Mouse (Mus musculus) urinary bladder, postnatal 25 days (tissue): ENCODE measurements around the gene Pcsk1.

ENCODE experiments used
- DNase-seq: peaks from one replicate; pipeline ENCODE4 v3.0.0; 2022; ENCODE audit warnings: low spot score

Pcsk1 gene

DNA sequence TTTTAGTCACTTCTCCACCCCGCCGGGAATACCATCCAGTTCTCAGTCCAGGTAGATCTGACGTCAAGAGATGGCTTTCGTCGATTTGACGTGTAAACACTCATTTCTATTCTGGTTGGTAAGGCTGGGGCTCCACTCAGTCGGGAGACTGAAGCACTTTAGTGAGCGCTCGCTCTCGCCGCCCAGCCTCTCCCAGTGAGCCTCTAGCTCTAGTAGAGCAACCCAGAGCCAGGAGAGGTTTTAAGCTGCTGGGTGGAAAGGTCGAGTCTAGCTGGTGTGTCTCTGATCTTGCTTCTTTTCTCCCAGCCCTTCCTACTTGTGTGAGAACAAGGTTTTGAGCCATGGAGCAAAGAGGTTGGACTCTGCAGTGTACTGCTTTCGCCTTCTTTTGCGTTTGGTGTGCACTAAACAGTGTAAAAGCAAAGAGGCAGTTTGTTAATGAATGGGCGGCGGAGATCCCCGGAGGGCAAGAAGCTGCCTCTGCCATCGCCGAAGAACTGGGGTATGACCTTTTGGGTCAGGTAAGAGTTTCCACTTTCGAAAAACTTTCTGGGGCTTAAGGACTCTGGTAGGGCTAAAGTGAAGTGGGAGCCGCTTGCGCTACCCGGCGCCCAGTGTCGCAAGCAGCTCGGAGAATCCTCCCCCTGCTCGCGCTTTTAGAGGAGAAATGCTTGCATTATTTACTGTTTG lies at the start of gene Pcsk1:
Gene Pcsk1, plus strand, starts transcription at position 106 of the 690 bp plus-strand sequence.
- DNase-seq = no peak

DNA sequence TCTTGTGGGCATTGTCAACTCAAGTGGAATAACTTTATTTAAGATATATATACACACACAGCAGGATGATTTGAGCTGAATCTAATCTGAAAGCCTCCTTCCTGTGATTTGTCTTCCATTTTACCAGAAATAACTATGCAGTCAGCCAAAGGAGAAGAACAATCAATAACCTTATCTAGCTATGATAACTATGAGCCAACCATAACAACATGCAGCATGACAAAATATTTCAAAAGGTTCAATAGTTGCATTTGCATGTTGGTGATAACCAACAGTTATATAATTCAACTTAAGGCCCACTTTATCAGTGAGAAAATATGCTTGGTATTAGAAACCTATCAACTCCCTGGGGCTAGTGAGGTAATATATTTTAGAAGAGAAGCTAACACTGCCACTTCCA lies 30.8 kb upstream of the Pcsk1 start:
- no peak for DNase-seq

- no peak for DNase-seq
Measured at GRCm38 (mm10) chr13:75063947-75064346, 25.7 kb upstream of the Pcsk1 start.

- no peak for DNase-seq
Measured at GRCm38 (mm10) chr13:75088597-75088996, 1.0 kb upstream of the Pcsk1 start.

GRCm38 (mm10) chr13:75090411-75090779 lies 769 bp downstream of the Pcsk1 start:
- DNase-seq = no peak

GRCm38 (mm10) chr13:75091071-75091470 lies 1.4 kb downstream of the Pcsk1 start:
- no peak for DNase-seq

DNA sequence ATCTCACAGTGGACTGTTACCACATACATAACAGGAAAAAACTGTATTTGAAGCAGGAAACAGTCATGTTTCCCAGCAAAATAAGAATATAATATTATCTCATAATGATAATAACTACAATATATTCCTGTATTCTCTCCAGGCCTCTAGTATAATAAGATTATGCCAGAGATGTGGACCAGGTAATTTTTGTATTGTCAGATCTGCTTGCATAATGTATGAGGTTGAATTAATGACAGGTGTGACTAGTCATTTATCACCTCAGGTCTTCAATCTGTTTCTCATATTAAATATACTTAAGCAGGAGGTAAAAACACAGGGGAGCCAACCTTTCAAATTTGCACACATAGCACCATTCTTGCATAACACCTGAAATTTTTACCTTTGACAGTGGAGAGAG lies 5.9 kb downstream of the Pcsk1 start:
- no peak for DNase-seq

DNA sequence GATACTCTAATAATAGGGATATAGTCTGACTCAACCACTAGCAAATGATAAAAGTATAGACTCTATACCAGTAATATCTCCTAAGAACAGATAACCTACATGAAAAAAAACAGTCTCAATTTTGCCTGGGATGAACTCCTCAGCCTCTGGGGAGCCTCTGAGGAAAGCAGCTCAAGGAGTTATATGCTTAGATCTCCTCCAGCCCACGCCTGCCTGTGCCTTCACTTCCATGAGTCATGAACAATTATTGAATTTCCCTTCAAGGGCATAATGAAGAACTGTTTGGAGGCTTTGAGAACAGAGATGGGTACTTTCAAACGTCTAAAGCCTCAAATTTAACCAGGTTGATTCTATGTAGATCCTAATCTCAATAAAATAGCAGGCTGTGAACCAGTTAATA lies 23.5 kb downstream of the Pcsk1 start:
- no peak for DNase-seq

- no peak for DNase-seq
Measured at GRCm38 (mm10) chr13:75114007-75114424, 24.4 kb downstream of the Pcsk1 start.

GRCm38 (mm10) chr13:75114838-75115237 lies 25.2 kb downstream of the Pcsk1 start:
- DNase-seq = no peak

- no peak for DNase-seq
Measured at GRCm38 (mm10) chr13:75135833-75136232, 46.2 kb downstream of the Pcsk1 start.

- DNase-seq = no peak
Measured at GRCm38 (mm10) chr13:75160661-75161060, 71.0 kb downstream of the Pcsk1 start.

DNA sequence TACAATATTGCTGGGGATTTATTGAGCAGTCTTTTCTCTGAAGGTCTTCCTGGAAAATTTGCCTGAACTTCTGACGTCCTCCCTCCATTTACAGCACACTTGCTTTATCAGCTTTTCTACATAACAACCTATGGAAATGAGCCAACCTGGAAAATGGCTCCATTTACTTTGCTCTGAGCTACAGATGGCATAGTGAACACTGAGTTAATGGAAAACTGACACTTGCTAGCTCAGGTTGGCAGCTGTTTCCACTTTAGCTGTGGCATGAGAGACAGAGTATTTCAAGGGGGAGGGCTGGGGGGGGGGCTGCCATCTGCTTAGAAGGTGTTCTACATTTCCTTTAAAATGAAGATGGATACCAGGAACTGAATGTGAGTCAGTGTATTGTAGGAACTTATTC lies 73.8 kb downstream of the Pcsk1 start:
- DNase-seq = no peak
